Mouse (Mus musculus) cerebellum, adult 2 months (tissue): Measurements from ENCODE around the gene Bpifb3.

Source experiments
- CTCF ChIP-seq: fragments of 200-500 bp; IDR thresholded peaks from 2 replicates; pipeline ENCODE4 v1.5.1; 2011; ENCODE audit warnings: low read depth, mild to moderate bottlenecking, control low read depth, low read length, moderate library complexity, borderline replicate concordance; ENCODE audit not compliant: insufficient read depth
- POLR2A ChIP-seq: fragments of 200-500 bp; IDR thresholded peaks from 2 replicates; pipeline ENCODE4 v1.6.1; 2011; ENCODE audit warnings: low read length, control low read depth, borderline replicate concordance; ENCODE audit not compliant: insufficient read depth

GRCm38 (mm10) chr2:153929871-153930413 is 11.9 kb downstream of the Bpifb3 start:
- TF ChIP-seq CTCF (peak; percentile 91), POLR2A (no peak)
